Mouse (Mus musculus): Measurements from ENCODE around the gene Palld. TPM values are rescaled to one million over a fixed set of nuclear protein-coding genes. Genes with fewer than 3 reads are reported as not detected.

Gene Palld
- polyA plus RNA-seq, 3 experiments from 2014 or later, result 0.67 to 1.3 (median 0.73) TPM

GRCm38 (mm10) chr8:61722226-61722625 lies 180.3 kb downstream of the Palld start:
- ATAC-seq, result no peak

- no peak for ATAC-seq
Measured at GRCm38 (mm10) chr8:61715351-61716125, 187.0 kb downstream of the Palld start.

GRCm38 (mm10) chr8:61714293-61714831 lies 188.1 kb downstream of the Palld start:
- no peak for ATAC-seq

GRCm38 (mm10) chr8:61713195-61713990 lies 189.1 kb downstream of the Palld start:
- no peak for ATAC-seq

GRCm38 (mm10) chr8:61712426-61712825 lies 190.1 kb downstream of the Palld start:
- no peak for ATAC-seq

GRCm38 (mm10) chr8:61708586-61709305 lies 193.7 kb downstream of the Palld start:
- ATAC-seq, result no peak

- no peak for ATAC-seq
Measured at GRCm38 (mm10) chr8:61705491-61705890, 197.0 kb downstream of the Palld start.

- ATAC-seq, result no peak
Measured at GRCm38 (mm10) chr8:61702122-61702521, 200.4 kb downstream of the Palld start.

GRCm38 (mm10) chr8:61700932-61701681 lies 201.4 kb downstream of the Palld start:
- ATAC-seq, result no peak

GRCm38 (mm10) chr8:61700298-61700697 lies 202.2 kb downstream of the Palld start:
- no peak for ATAC-seq

- ATAC-seq, result no peak
Measured at GRCm38 (mm10) chr8:61698959-61699358, 203.5 kb downstream of the Palld start.

- no peak for ATAC-seq
Measured at GRCm38 (mm10) chr8:61697728-61698385, 204.6 kb downstream of the Palld start.

GRCm38 (mm10) chr8:61696846-61697455 lies 205.5 kb downstream of the Palld start:
- ATAC-seq, result no peak

GRCm38 (mm10) chr8:61695416-61695815 lies 207.1 kb downstream of the Palld start:
- ATAC-seq, result no peak

- ATAC-seq, result no peak
Measured at GRCm38 (mm10) chr8:61692866-61693265, 209.6 kb downstream of the Palld start.

GRCm38 (mm10) chr8:61692129-61692528 lies 210.4 kb downstream of the Palld start:
- ATAC-seq, result no peak

GRCm38 (mm10) chr8:61691391-61691790 lies 211.1 kb downstream of the Palld start:
- no peak for ATAC-seq

- no peak for ATAC-seq
Measured at GRCm38 (mm10) chr8:61687071-61687470, 215.4 kb downstream of the Palld start.

- no peak for ATAC-seq
Measured at GRCm38 (mm10) chr8:61686340-61686739, 216.2 kb downstream of the Palld start.

GRCm38 (mm10) chr8:61685280-61685679 lies 217.2 kb downstream of the Palld start:
- no peak for ATAC-seq

Data from inflammation-experienced regulatory T-cells, adult 6 months (primary cell).